Mouse (Mus musculus) ES-Bruce4 (cell line): ENCODE results near the gene Apom.

Experiments
- CTCF ChIP-seq: IDR thresholded peaks from one replicate; pipeline ENCODE4 v1.8.1; 2011; ENCODE audit warnings: low read depth, low read length
- EP300 ChIP-seq: IDR thresholded peaks from 2 replicates; pipeline ENCODE4 v1.6.1; 2011; ENCODE audit warnings: low read depth, low read length; ENCODE audit not compliant: insufficient read depth
- POLR2A ChIP-seq: IDR thresholded peaks from one replicate; pipeline ENCODE4 v1.8.1; 2011; ENCODE audit warnings: low read length; ENCODE audit not compliant: insufficient read depth

GRCm38 (mm10) chr17:35088825-35089644 lies 42.8 kb downstream of the Apom start, which contains the start of gene Abhd16a:
- TF ChIP-seq CTCF: no peak
- TF ChIP-seq EP300: no peak
- TF ChIP-seq POLR2A: no peak
